Mouse (Mus musculus): ENCODE measurements at regions not wholly inside any gene's neighbourhood (a gene's known extent, or its start where the extent isn't known, plus 50 kb on each side); places are given as distances from the start of the nearest gene placed in this dataset.
A peak's percentile ranks its signal among the peaks of the same experiment; 100 is the strongest.

DNA sequence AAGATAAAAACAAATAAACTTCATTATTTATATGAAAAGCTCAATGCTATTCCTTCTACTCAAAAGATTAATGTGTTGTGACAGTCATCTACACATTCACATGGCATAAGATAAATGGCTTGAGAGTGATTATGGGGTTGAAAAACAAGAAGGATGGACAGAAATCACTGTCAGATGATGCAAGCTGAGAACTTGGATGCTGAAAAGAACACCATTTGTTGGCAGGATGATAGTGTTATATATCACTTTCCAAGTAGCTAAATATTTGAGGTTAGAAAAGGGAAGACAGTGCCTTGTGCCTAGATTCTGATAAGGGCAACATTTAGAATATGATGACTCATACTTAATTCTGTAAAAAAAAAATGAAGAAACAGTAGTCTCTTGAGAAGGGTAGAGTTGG lies 817.0 kb downstream of the Phex start:
- no peak for ATAC-seq
- no peak overlapping the region for H3K4me2 ChIP-seq (ENCODE audit: low read length)
- H3K9me3 ChIP-seq (replicated peaks; ENCODE audit: control insufficient read depth, low read length), result no peaks in the 10 kb centered on the region
- no peak for DNase-seq (ENCODE audit: low spot score)
- no peak overlapping the region for H3K9ac ChIP-seq (ENCODE audit: low read length)
- H3K27ac ChIP-seq (ENCODE audit: low read depth, low read length), result no peak overlapping the region
- H3K4me3 ChIP-seq (ENCODE audit: low read depth, low read length), result no peak overlapping the region
- H3K4me1 ChIP-seq (ENCODE audit: control insufficient read depth, insufficient read depth, low read length), result no peaks in the 10 kb centered on the region
- no peaks in the 10 kb centered on the region for H3K36me3 ChIP-seq (ENCODE audit: control insufficient read depth, insufficient read depth, low read length)
- no peaks in the 10 kb centered on the region for H3K27me3 ChIP-seq (replicated peaks; ENCODE audit: control insufficient read depth, insufficient read depth, low read length)

- Histone ChIP-seq H3K4me2 (ENCODE audit: low read length) (no peak overlapping the region), H3K9ac (ENCODE audit: low read length) (no peak overlapping the region), H3K36me3 (ENCODE audit: control insufficient read depth, insufficient read depth, low read length) (no peaks in the 10 kb centered on the region), H3K4me1 (ENCODE audit: control insufficient read depth, insufficient read depth, low read length) (no peaks in the 10 kb centered on the region), H3K9me3 (replicated peaks; ENCODE audit: control insufficient read depth, low read length) (no peaks in the 10 kb centered on the region), H3K4me3 (ENCODE audit: low read depth, low read length) (no peak overlapping the region), H3K27ac (ENCODE audit: low read depth, low read length) (no peak overlapping the region), H3K27me3 (replicated peaks; ENCODE audit: control insufficient read depth, insufficient read depth, low read length) (no peaks in the 10 kb centered on the region)
- DNase-seq (ENCODE audit: low spot score) (peak; percentile 13), ATAC-seq (peak; percentile 62; the same call in 1 of the 2 replicates)
- 79% methylated on average over 5 of the region's 5 CpGs for WGBS
Observed at GRCm38 (mm10) chrX:156594735-156595134, 820.4 kb downstream of the Phex start.
